In genomic region chr4:103714991-103715390, GRCm38 (mm10) we compare ENCODE assay signal across 17 mouse cellular contexts.
"Had no signal": no experiment of that assay in that cellular context is flagged by ENCODE, and none has a peak within 500 bp of the region (broad histone marks: within the 10 kb centered on the region; RNA-seq: fewer than 3 reads in every experiment).

No protein-coding gene starts in this region.

- DNase-seq: left cerebral cortex, postnatal 4 days; liver; liver, embryonic 13.5 days; liver, postnatal 0 days; lung, adult 18-20 months; lung, adult 2 months; lung, embryonic 14.5 days; lung, postnatal 10 days; lung, postnatal 14 days; lung, postnatal 36 days; lung, postnatal 4 days; midbrain, embryonic 14.5 days had no signal

- ATAC-seq: liver, embryonic 12.5 days; liver, postnatal 0 days; lung, postnatal 0 days; midbrain, embryonic 13.5 days; midbrain, embryonic 15.5 days; midbrain, embryonic 16.5 days had no signal
